7 mouse cellular contexts compared by ENCODE assay signal in the genomic region with DNA sequence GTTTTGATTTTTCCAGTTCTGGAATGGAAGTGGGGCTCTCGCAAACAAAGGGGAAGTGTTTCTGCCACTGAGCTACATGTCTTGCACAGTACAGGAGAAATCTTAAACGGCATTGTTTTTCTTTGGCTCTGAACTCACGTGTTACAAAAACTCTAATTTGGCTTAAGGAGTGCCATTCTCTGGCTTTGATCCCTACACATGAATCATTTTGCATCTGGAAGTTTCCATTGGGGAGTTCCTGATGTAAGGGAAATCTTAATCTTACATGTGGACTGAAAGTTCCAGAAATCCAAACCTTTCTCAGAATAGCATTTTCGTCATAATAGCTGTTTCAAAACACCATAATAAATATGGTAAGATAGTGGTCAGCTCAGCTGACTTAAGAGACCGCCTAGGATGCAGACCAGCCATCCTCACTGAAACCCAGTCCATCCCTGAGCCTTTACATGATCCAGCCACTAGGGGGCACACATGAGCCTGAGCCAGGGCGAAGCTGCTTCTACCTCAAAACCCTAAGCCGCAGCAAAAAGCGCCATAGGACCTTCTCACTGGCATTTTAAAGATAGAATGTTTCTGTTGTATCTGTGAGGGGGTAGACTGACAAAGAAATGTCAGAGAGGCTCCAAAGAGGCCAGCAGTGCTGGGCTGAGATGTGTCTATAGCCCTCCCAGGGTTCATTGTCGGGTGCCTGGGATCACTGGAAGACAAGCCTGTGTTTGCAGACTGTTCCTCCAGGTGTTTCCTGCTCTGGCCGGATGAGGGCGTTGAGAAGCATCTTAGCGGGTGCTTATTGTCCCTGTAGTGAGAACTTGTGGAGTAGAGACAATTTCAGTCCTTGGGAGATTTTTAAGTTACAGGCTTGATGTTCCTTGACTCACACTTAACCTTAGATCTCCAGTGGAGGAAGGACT. TPM values are rescaled to one million over a fixed set of nuclear protein-coding genes. Genes with fewer than 3 reads are reported as not detected.
DNase-seq lines count a peak whose midpoint lies in the region; ATAC-seq and TF ChIP-seq lines count a peak whose summit lies in the region.

No protein-coding gene starts in this region.

- peak; percentile 81; the same call in 1 of the 2 replicates for TF ChIP-seq EP300 in heart, adult 2 months (IDR thresholded peaks at IDR 0.05; ENCODE audit: insufficient read depth, low read depth, low read length)

- H3K36me3 ChIP-seq in embryonic facial prominence, embryonic 12.5 days = no peaks in the 10 kb centered on the region
- H3K36me3 ChIP-seq in heart, adult 2 months (ENCODE audit: control insufficient read depth, insufficient read depth, low read length) = peaks cover 12% of the 10 kb centered on the region
- H3K36me3 ChIP-seq in kidney, adult 2 months (ENCODE audit: control insufficient read depth, insufficient read depth, low read length) = no peaks in the 10 kb centered on the region
- no peaks in the 10 kb centered on the region for H3K36me3 ChIP-seq in limb, embryonic 11.5 days (ENCODE audit: control insufficient read depth, insufficient read depth, low read length)
- H3K36me3 ChIP-seq in midbrain, embryonic 15.5 days (replicated peaks) = no peaks in the 10 kb centered on the region
- no peaks in the 10 kb centered on the region for H3K36me3 ChIP-seq in spleen, adult 2 months (ENCODE audit: control insufficient read depth, insufficient read depth, low read length)

- DNase-seq in adrenal gland, postnatal 36 days = peak; percentile 92 to 93
- DNase-seq in heart, adult 2 months = peak; percentile 88 to 89
- DNase-seq in kidney, adult 2 months = peak; percentile 93
- DNase-seq in limb, embryonic 11.5 days (ENCODE audit: low spot score) = peak; percentile 94
- DNase-seq in spleen, adult 2 months (ENCODE audit: low read depth in 1 of 2, low spot score in 2 of 2) = peak; percentile 72 to 87

- peak overlapping the region; percentile 50; the same call in 1 of the 2 replicates for H3K27ac ChIP-seq in embryonic facial prominence, embryonic 12.5 days
- peak overlapping the region; percentile 83 for H3K27ac ChIP-seq in heart, adult 2 months
- H3K27ac ChIP-seq in kidney, adult 2 months (ENCODE audit: insufficient read depth, low read depth, low read length) = peak overlapping the region; percentile 58; the same call in 1 of the 2 replicates
- H3K27ac ChIP-seq in limb, embryonic 11.5 days (replicated peaks; ENCODE audit: low read depth, low read length) = no peak overlapping the region
- H3K27ac ChIP-seq in midbrain, embryonic 15.5 days = no peak overlapping the region
- no peak overlapping the region for H3K27ac ChIP-seq in spleen, adult 2 months (ENCODE audit: insufficient read depth, low read length)

- 12% methylated on average over 12 of the region's 12 CpGs for WGBS in embryonic facial prominence, embryonic 12.5 days
- 8% methylated on average over 12 of the region's 12 CpGs for WGBS in heart, adult 2 months
- 11% methylated on average over 12 of the region's 12 CpGs for WGBS in kidney, adult 2 months
- WGBS in limb, embryonic 11.5 days = 13% methylated on average over 12 of the region's 12 CpGs
- 14% methylated on average over 12 of the region's 12 CpGs for WGBS in midbrain, embryonic 15.5 days
- WGBS in spleen, adult 2 months = 9% methylated on average over 12 of the region's 12 CpGs

- H3K4me2 ChIP-seq in embryonic facial prominence, embryonic 12.5 days (replicated peaks) = peak overlapping the region; percentile 44
- peak overlapping the region; percentile 31; the same call in 1 of the 2 replicates for H3K4me2 ChIP-seq in limb, embryonic 11.5 days (ENCODE audit: low read depth, severe bottlenecking)
- peak overlapping the region; percentile 40 for H3K4me2 ChIP-seq in midbrain, embryonic 15.5 days

- ATAC-seq in embryonic facial prominence, embryonic 12.5 days (ENCODE audit: insufficient number of reproducible peaks, insufficient read depth, low FRiP score, low TSS enrichment) = no peak
- ATAC-seq in limb, embryonic 11.5 days (ENCODE audit: insufficient number of reproducible peaks, low FRiP score, low TSS enrichment, low read depth) = no peak
- peak; percentile 69 for ATAC-seq in midbrain, embryonic 15.5 days (replicated peaks)

- intact Hi-C loops in heart, adult 2 months (cut with DNase I) = loop anchor here (1.0 to 5.0 kb wide), 6 partner anchors 49 to 206 kb away; no protein-coding TSS in a partner anchor

- no peaks in the 10 kb centered on the region for H3K79me2 ChIP-seq in heart, adult 2 months (replicated peaks; ENCODE audit: control insufficient read depth, insufficient read depth, low read length)

- 0 out of 2 replicates have a peak, but pooled peaks have one; percentile 19 for TF ChIP-seq POLR2A in heart, adult 2 months (IDR thresholded peaks at IDR 0.05; ENCODE audit: insufficient read depth, low read depth, low read length)
- no peak for TF ChIP-seq POLR2A in kidney, adult 2 months (IDR thresholded peaks at IDR 0.05; ENCODE audit: low read depth, low read length)
- TF ChIP-seq POLR2A in spleen, adult 2 months (IDR thresholded peaks at IDR 0.05; ENCODE audit: low read depth, low read length) = no peak

- H3K4me3 ChIP-seq in embryonic facial prominence, embryonic 12.5 days = 0 out of 2 replicates have a peak overlapping the region, but pooled peaks have one; percentile 3
- H3K4me3 ChIP-seq in heart, adult 2 months = no peak overlapping the region
- no peak overlapping the region for H3K4me3 ChIP-seq in kidney, adult 2 months (ENCODE audit: insufficient read depth, low read depth, low read length)
- no peak overlapping the region for H3K4me3 ChIP-seq in limb, embryonic 11.5 days (ENCODE audit: low read depth, low read length)
- H3K4me3 ChIP-seq in midbrain, embryonic 15.5 days = 0 out of 2 replicates have a peak overlapping the region, but pooled peaks have one; percentile 10
- 0 out of 2 replicates have a peak overlapping the region, but pooled peaks have one; percentile 28 for H3K4me3 ChIP-seq in spleen, adult 2 months (ENCODE audit: extremely low read depth, insufficient read depth, insufficient read length)

- no peaks in the 10 kb centered on the region for H3K9me3 ChIP-seq in embryonic facial prominence, embryonic 12.5 days
- no peaks in the 10 kb centered on the region for H3K9me3 ChIP-seq in limb, embryonic 11.5 days (ENCODE audit: control insufficient read depth, low read length)
- H3K9me3 ChIP-seq in midbrain, embryonic 15.5 days = no peaks in the 10 kb centered on the region

- no peaks in the 10 kb centered on the region for H3K27me3 ChIP-seq in embryonic facial prominence, embryonic 12.5 days
- H3K27me3 ChIP-seq in heart, adult 2 months (ENCODE audit: control insufficient read depth, insufficient read depth, low read length) = no peaks in the 10 kb centered on the region
- no peaks in the 10 kb centered on the region for H3K27me3 ChIP-seq in kidney, adult 2 months (replicated peaks; ENCODE audit: control insufficient read depth, insufficient read depth, low read length)
- no peaks in the 10 kb centered on the region for H3K27me3 ChIP-seq in limb, embryonic 11.5 days (ENCODE audit: control insufficient read depth, insufficient read depth, low read length)
- no peaks in the 10 kb centered on the region for H3K27me3 ChIP-seq in midbrain, embryonic 15.5 days (replicated peaks)
- no peaks in the 10 kb centered on the region for H3K27me3 ChIP-seq in spleen, adult 2 months (ENCODE audit: control insufficient read depth, insufficient read depth, low read length)

- peak; percentile 100 for TF ChIP-seq CTCF in heart, adult 2 months (IDR thresholded peaks at IDR 0.05)
- TF ChIP-seq CTCF in kidney, adult 2 months (conservative IDR thresholded peaks at IDR 0.05; ENCODE audit: insufficient read depth, insufficient read length, low read depth, low read length) = peak; percentile 96
- TF ChIP-seq CTCF in spleen, adult 2 months (IDR thresholded peaks at IDR 0.05; ENCODE audit: extremely low read depth, insufficient read depth, insufficient read length, insufficient replicate concordance) = peak; percentile 96; the same call in 1 of the 2 replicates

- 0 out of 2 replicates have a peak overlapping the region, but pooled peaks have one; percentile 27 for H3K9ac ChIP-seq in embryonic facial prominence, embryonic 12.5 days
- peak overlapping the region; percentile 32 for H3K9ac ChIP-seq in heart, adult 2 months (ENCODE audit: low read depth, low read length)
- H3K9ac ChIP-seq in limb, embryonic 11.5 days (ENCODE audit: low read length) = no peak overlapping the region
- H3K9ac ChIP-seq in midbrain, embryonic 15.5 days = no peak overlapping the region

- H3K4me1 ChIP-seq in embryonic facial prominence, embryonic 12.5 days = peaks cover 24% of the 10 kb centered on the region
- peaks cover 32% of the 10 kb centered on the region for H3K4me1 ChIP-seq in heart, adult 2 months (ENCODE audit: control insufficient read depth, insufficient read depth, low read length)
- peaks cover 12% of the 10 kb centered on the region; the same call in 1 of the 2 replicates for H3K4me1 ChIP-seq in kidney, adult 2 months (ENCODE audit: control insufficient read depth, insufficient read depth, low read length)
- H3K4me1 ChIP-seq in limb, embryonic 11.5 days (ENCODE audit: control insufficient read depth, insufficient read depth, low read length) = peaks cover 27% of the 10 kb centered on the region
- 0 out of 2 replicates have a peak, but pooled peaks cover 6% of the 10 kb centered on the region for H3K4me1 ChIP-seq in midbrain, embryonic 15.5 days
- H3K4me1 ChIP-seq in spleen, adult 2 months (ENCODE audit: control insufficient read depth, insufficient read depth, insufficient read length) = peaks cover 17% of the 10 kb centered on the region

RNA-seq across cellular contexts. Expression of a gene that starts 44.2 kb away (rescaled TPM):
- 100 to 1,000 TPM; 156 to 161 TPM for total RNA-seq in adrenal gland, postnatal 36 days (2021)
- polyA plus RNA-seq in embryonic facial prominence, embryonic 12.5 days (2016; fragmentation: Nextera tagmentation; extraction: Ambion mirVana) = 25.2 and 29.8 TPM in 2 replicates
- 100 to 1,000 TPM in 1 of 2 experiments, 10 to 100 TPM in 1; 86.4 to 106 TPM for total RNA-seq in heart, adult 2 months (2021)
- polyA plus RNA-seq in heart, adult 2 months (2012; rRNA removed) = 72.4 and 95.9 TPM in 2 replicates
- polyA plus RNA-seq in kidney, adult 2 months (2012; rRNA removed) = 124 and 126 TPM in 2 replicates
- 32.8 and 36.5 TPM in 2 replicates for polyA plus RNA-seq in limb, embryonic 11.5 days (2014; fragmentation: Nextera tagmentation; extraction: Ambion mirVana)
- polyA plus RNA-seq in midbrain, embryonic 15.5 days (2015; fragmentation: Nextera tagmentation; extraction: Ambion mirVana) = 9.8 and 10.2 TPM in 2 replicates
- 23.6 and 29.0 TPM in 2 replicates for polyA plus RNA-seq in spleen, adult 2 months (2012; rRNA removed)

Comparison
In these comparisons a context has a peak if more than half of its experiments do, and no peak if none do; other contexts are left out.
1. H3K27ac ChIP-seq: peak in embryonic facial prominence, embryonic 12.5 days (single experiment), heart, adult 2 months (single experiment) and kidney, adult 2 months (single experiment); none in limb, embryonic 11.5 days (single experiment), midbrain, embryonic 15.5 days (single experiment) and spleen, adult 2 months (single experiment).
2. H3K4me3 ChIP-seq: peak in embryonic facial prominence, embryonic 12.5 days (single experiment), midbrain, embryonic 15.5 days (single experiment) and spleen, adult 2 months (single experiment); none in heart, adult 2 months (single experiment), kidney, adult 2 months (single experiment) and limb, embryonic 11.5 days (single experiment).
3. H3K9ac ChIP-seq: peak in embryonic facial prominence, embryonic 12.5 days (single experiment) and heart, adult 2 months (single experiment); none in limb, embryonic 11.5 days (single experiment) and midbrain, embryonic 15.5 days (single experiment).
4. Peak in every context shown above with its lines, with median percentiles within 50 percentile points of each other: DNase-seq, H3K4me2 ChIP-seq and CTCF ChIP-seq.